Mouse (Mus musculus) brain, adult 2 months (tissue): ENCODE measurements around the gene Calr.
"Not testable (repeated sequence)": the region's sequence is repeated elsewhere in the genome, so short reads cannot be mapped to it uniquely, and the experiment has no call there.

ENCODE experiments used
- DNase-seq: peaks from one replicate; pipeline ENCODE4 v3.0.0; 2011; ENCODE audit warnings: low read depth, low spot score

Gene Calr

GRCm38 (mm10) chr8:84844397-84845070 is 2.2 kb downstream of the Calr start:
- no peak for DNase-seq

- DNase-seq: no peak
Observed at GRCm38 (mm10) chr8:84841514-84841913, 5.2 kb downstream of the Calr start.

GRCm38 (mm10) chr8:84840248-84840999 is 6.3 kb downstream of the Calr start, which contains the start of gene Rad23a:
Gene Rad23a, minus strand, starts transcription at chr8:84840665.
- peak; percentile 98 for DNase-seq

GRCm38 (mm10) chr8:84839875-84840247 is 6.9 kb downstream of the Calr start:
- DNase-seq: no peak

- no peak for DNase-seq
Observed at GRCm38 (mm10) chr8:84839411-84839810, 7.3 kb downstream of the Calr start.

GRCm38 (mm10) chr8:84838513-84838912 is 8.2 kb downstream of the Calr start:
- DNase-seq: no peak

GRCm38 (mm10) chr8:84837912-84838470 is 8.7 kb downstream of the Calr start:
- DNase-seq: no peak

GRCm38 (mm10) chr8:84837149-84837911 is 9.4 kb downstream of the Calr start:
- DNase-seq: peak; percentile 34

- DNase-seq: peak; percentile 90
Observed at GRCm38 (mm10) chr8:84834866-84835855, 11.6 kb downstream of the Calr start.

- DNase-seq: peak; percentile 46
Observed at GRCm38 (mm10) chr8:84834002-84834865, 12.5 kb downstream of the Calr start.

GRCm38 (mm10) chr8:84832759-84833742 is 13.7 kb downstream of the Calr start:
- DNase-seq: no peak

GRCm38 (mm10) chr8:84832034-84832717 is 14.6 kb downstream of the Calr start:
- DNase-seq: peak; percentile 91

- DNase-seq: peak; percentile 59
Observed at GRCm38 (mm10) chr8:84831490-84831889, 15.2 kb downstream of the Calr start, which contains the start of gene Gadd45gip1. Gene Gadd45gip1, plus strand, starts transcription at chr8:84831522.

GRCm38 (mm10) chr8:84826518-84826917 is 20.2 kb downstream of the Calr start:
- not testable (repeated sequence) for DNase-seq

GRCm38 (mm10) chr8:84825636-84826035 is 21.1 kb downstream of the Calr start:
- DNase-seq: no peak

- DNase-seq: peak; percentile 91
Observed at GRCm38 (mm10) chr8:84823653-84824052, 23.1 kb downstream of the Calr start.

GRCm38 (mm10) chr8:84822723-84823122 is 24.0 kb downstream of the Calr start, which contains the start of gene Dand5:
Gene Dand5, minus strand, starts transcription at chr8:84822823.
- DNase-seq: no peak

GRCm38 (mm10) chr8:84816117-84816516 is 30.6 kb downstream of the Calr start:
- DNase-seq: no peak
